Mouse (Mus musculus) layer of hippocampus, adult 8-10 months (tissue): ENCODE results near the gene Fig4. TPM values are rescaled to one million over a fixed set of nuclear protein-coding genes. Genes with fewer than 3 reads are reported as not detected.
A peak's percentile ranks its signal among the peaks of the same experiment; 100 is the strongest.

Source experiments
- DNase-seq, 2 experiments: peaks; one replicate each; pipeline ENCODE4 v3.0.0; 2022; ENCODE audit warnings: low spot score in 2 of 2
- total RNA-seq, 4 experiments: library from RNA; stranded (reverse); gene quantifications; 2 replicates each; pipeline ENCODE4 v1.2.4; 2022

Fig4 gene
- total RNA-seq, 4 experiments from 2014 or later, result 30.6 to 34.7 (median 33.1) TPM

DNA sequence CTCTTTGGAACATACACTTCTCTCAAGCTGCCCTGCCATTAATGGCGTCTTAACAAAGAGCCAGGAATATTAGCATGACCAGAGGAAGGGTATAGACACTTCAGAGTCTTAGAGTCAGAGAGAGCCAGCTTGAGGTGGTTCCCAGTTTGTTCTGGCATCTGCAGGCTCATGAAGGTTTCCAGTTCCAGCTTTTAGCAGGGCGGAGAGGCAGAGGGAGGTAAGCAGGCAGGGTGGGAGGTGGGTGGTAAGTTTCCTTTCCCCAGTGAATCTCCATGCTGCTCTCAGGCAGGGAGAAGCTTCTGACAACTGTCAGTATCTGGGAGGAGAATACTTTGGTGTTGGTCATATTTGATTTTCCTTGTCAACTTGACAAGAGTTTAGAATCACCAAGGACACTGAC is 156.9 kb downstream of the Fig4 start:
- DNase-seq, result peak in 1 of 2 experiments; percentile 7

Other genes with a start within 250 kb of the Fig4 start
- 1 to 10 TPM; 1.3 to 1.9 (median 1.5) TPM for gene Gpr6, start 231.0 kb downstream of the Fig4 start, total RNA-seq
- under 1 TPM; 0.17 to 0.45 (median 0.30) TPM for gene Ak9, start 720 bp upstream of the Fig4 start, total RNA-seq
- 10 to 100 TPM; 18.5 to 25.6 (median 23.1) TPM for gene Zbtb24, start 147.1 kb upstream of the Fig4 start, total RNA-seq
- 10 to 100 TPM; 16.4 to 33.5 (median 24.9) TPM for gene Mical1, start 173.1 kb upstream of the Fig4 start, total RNA-seq
- 10 to 100 TPM; 15.2 to 20.7 (median 19.1) TPM for gene Smpd2, start 187.1 kb upstream of the Fig4 start, total RNA-seq
- 1 to 10 TPM; 4.1 to 8.3 (median 6.3) TPM for gene Ppil6, start 187.2 kb upstream of the Fig4 start, total RNA-seq
- gene Cd164, start 216.2 kb upstream of the Fig4 start, total RNA-seq, result 10 to 100 TPM; 70.1 to 77.8 (median 73.1) TPM